Mouse (Mus musculus) thymus, adult 2 months (tissue): ENCODE results near the gene Setd2.

Experiments used
- CTCF ChIP-seq: fragments of 200-500 bp; IDR thresholded peaks from 2 replicates; pipeline ENCODE4 v1.5.1; 2012; ENCODE audit warnings: mild to moderate bottlenecking, control low read depth, low read length, moderate library complexity, borderline replicate concordance; ENCODE audit not compliant: control insufficient read depth, poor library complexity, insufficient read depth; ENCODE audit errors: extremely low read depth
- POLR2A ChIP-seq: fragments of 200-500 bp; IDR thresholded peaks from 2 replicates; pipeline ENCODE4 v1.6.1; 2012; ENCODE audit warnings: mild to moderate bottlenecking, low read length, control low read depth, moderate library complexity; ENCODE audit not compliant: control insufficient read depth, poor library complexity, insufficient read depth; ENCODE audit errors: extremely low read depth

DNA sequence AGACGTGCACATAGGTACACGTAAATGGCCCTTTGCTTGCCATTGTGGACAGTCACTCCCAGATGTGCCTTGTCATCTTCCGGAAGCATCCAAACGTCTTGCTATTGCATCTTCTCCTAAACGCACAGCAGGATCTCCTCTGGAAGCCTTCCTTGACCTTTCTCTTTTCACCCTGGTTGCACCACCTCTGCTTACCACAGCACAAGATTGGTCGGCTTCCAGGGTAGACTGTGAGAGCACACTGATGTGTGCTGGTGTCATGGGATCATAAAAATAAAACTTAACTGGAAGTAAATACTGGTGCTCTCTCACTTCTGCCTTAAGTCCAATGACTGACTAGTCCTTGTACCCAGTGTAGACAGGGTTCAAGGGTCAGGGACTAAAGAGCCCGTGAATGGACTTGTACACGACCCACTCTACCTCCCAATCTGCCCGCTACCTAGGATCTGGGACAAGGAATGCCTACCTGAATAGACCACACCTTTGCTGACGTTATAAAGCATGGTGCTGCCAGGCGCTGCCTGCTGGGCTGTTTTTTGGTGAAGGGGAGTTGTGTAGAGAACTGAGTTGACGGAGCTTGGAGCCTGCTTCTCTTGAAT is 90.3 kb downstream of the Setd2 start:
- no peak for TF ChIP-seq CTCF
- no peak for TF ChIP-seq POLR2A
